Mouse (Mus musculus) CH12.LX (cell line): ENCODE measurements around the gene Gucy1b2. TPM values are rescaled to one million over a fixed set of nuclear protein-coding genes. Genes with fewer than 3 reads are reported as not detected.

Source experiments
- DNase-seq: peaks from one replicate; pipeline ENCODE4 v3.0.0-alpha.2; 2013; ENCODE audit errors: extremely low read depth
- H3K27ac ChIP-seq: 2 replicates; pipeline ENCODE4 v1.5.1; 2012; ENCODE audit warnings: low read depth, mild to moderate bottlenecking, control low read depth, moderate library complexity; ENCODE audit not compliant: insufficient read depth
- H3K27me3 ChIP-seq: replicated peaks from 2 replicates; pipeline ENCODE3; 2012; ENCODE audit warnings: inconsistent platforms
- H3K36me3 ChIP-seq, 2 experiments: replicated peaks in 1 of 2; 2 replicates each; pipeline versions ENCODE3 to v1.6.1; 2012; ENCODE audit warnings: inconsistent platforms in 1 of 2, low read length in 1 of 2, mild to moderate bottlenecking in 1 of 2, mixed read lengths in 1 of 2, moderate library complexity in 1 of 2; ENCODE audit not compliant: control insufficient read depth in 1 of 2, insufficient read depth in 1 of 2
- H3K4me1 ChIP-seq, 2 experiments: 2 replicates each; pipeline ENCODE4 v1.6.1; 2012; ENCODE audit warnings: inconsistent platforms in 1 of 2, moderate library complexity in 1 of 2; ENCODE audit not compliant: insufficient read depth in 2 of 2, control insufficient read depth in 1 of 2
- H3K4me2 ChIP-seq: 2 replicates; pipeline ENCODE4 v1.6.1; 2012; ENCODE audit warnings: low read depth, mild to moderate bottlenecking, control low read depth; ENCODE audit not compliant: poor library complexity, insufficient read depth, severe bottlenecking
- H3K4me3 ChIP-seq, 3 experiments: fragments of 150-350 bp in 1 of 3; sonication (generic) in 1 of 3; replicated peaks in 1 of 3; 2 replicates each; pipeline versions ENCODE3 to v1.5.1; 2011 to 2012; ENCODE audit warnings: low read depth in 2 of 3, low read length in 2 of 3, mild to moderate bottlenecking in 2 of 3, moderate library complexity in 2 of 3, control low read depth in 1 of 3, improper control_type of control experiment in 1 of 3, inconsistent platforms in 1 of 3, mixed read lengths in 1 of 3; ENCODE audit not compliant: poor library complexity in 1 of 3
- H3K79me2 ChIP-seq: replicated peaks from 2 replicates; pipeline ENCODE4 v1.6.1; 2012; ENCODE audit warnings: mild to moderate bottlenecking, moderate library complexity; ENCODE audit not compliant: control insufficient read depth, poor library complexity, insufficient read depth, severe bottlenecking; ENCODE audit errors: extremely low read depth
- H3K9ac ChIP-seq: 2 replicates; pipeline ENCODE4 v1.6.1; 2012; ENCODE audit warnings: low read depth, mild to moderate bottlenecking, control low read depth, moderate library complexity; ENCODE audit not compliant: insufficient read depth
- H3K9me3 ChIP-seq: replicated peaks from 2 replicates; pipeline ENCODE3; 2012; ENCODE audit warnings: low read length, inconsistent platforms, mixed read lengths
- CHD1 ChIP-seq: IDR thresholded peaks from 2 replicates; pipeline ENCODE4 v1.6.1; 2012; ENCODE audit warnings: low read depth, low read length, improper control_type of control experiment, inconsistent platforms
- CTCF ChIP-seq, 2 experiments: IDR thresholded peaks in 1 of 2; conservative IDR thresholded peaks in 1 of 2; 2 replicates each; pipeline ENCODE4 v1.5.1; 2011 to 2012; ENCODE audit warnings: low read depth in 2 of 2, low read length in 2 of 2, improper control_type of control experiment in 1 of 2, inconsistent platforms in 1 of 2, mild to moderate bottlenecking in 1 of 2, moderate library complexity in 1 of 2
- E2F4 ChIP-seq: IDR thresholded peaks from 2 replicates; pipeline ENCODE4 v1.6.1; 2011; ENCODE audit warnings: low read depth, low read length, improper control_type of control experiment; ENCODE audit not compliant: insufficient replicate concordance
- ETS1 ChIP-seq: conservative IDR thresholded peaks from 2 replicates; pipeline ENCODE4 v1.6.1; 2012; ENCODE audit warnings: low read depth, mild to moderate bottlenecking, inconsistent platforms, low read length, improper control_type of control experiment, moderate library complexity
- GABPA ChIP-seq: IDR thresholded peaks from 2 replicates; pipeline ENCODE4 v1.6.1; 2012; ENCODE audit warnings: low read depth, low read length, improper control_type of control experiment, inconsistent platforms; ENCODE audit not compliant: insufficient replicate concordance
- HCFC1 ChIP-seq: IDR thresholded peaks from 2 replicates; pipeline ENCODE4 v1.6.1; 2012; ENCODE audit warnings: low read depth, mild to moderate bottlenecking, inconsistent platforms, low read length, improper control_type of control experiment
- IRF4 ChIP-seq: IDR thresholded peaks from 2 replicates; pipeline ENCODE4 v1.6.1; 2014; ENCODE audit warnings: low read depth, mild to moderate bottlenecking, inconsistent platforms, low read length, improper control_type of control experiment
- JUN ChIP-seq: IDR thresholded peaks from 2 replicates; pipeline ENCODE4 v1.6.1; 2011; ENCODE audit warnings: low read depth, mild to moderate bottlenecking, low read length, improper control_type of control experiment, moderate library complexity; ENCODE audit not compliant: insufficient read depth
- JUND ChIP-seq: conservative IDR thresholded peaks from 2 replicates; pipeline ENCODE4 v1.6.1; 2011; ENCODE audit warnings: low read depth, low read length, improper control_type of control experiment
- KAT2A ChIP-seq: IDR thresholded peaks from 2 replicates; pipeline ENCODE4 v1.6.1; 2012; ENCODE audit warnings: low read length, improper control_type of control experiment, inconsistent platforms; ENCODE audit not compliant: insufficient replicate concordance
- MAFK ChIP-seq: IDR thresholded peaks from 2 replicates; pipeline ENCODE4 v1.6.1; 2011; ENCODE audit warnings: low read length, improper control_type of control experiment; ENCODE audit not compliant: insufficient replicate concordance
- MAX ChIP-seq: IDR thresholded peaks from 2 replicates; pipeline ENCODE4 v1.6.1; 2011; ENCODE audit warnings: low read length, improper control_type of control experiment
- MAZ ChIP-seq: IDR thresholded peaks from 2 replicates; pipeline ENCODE4 v1.6.1; 2012; ENCODE audit warnings: low read depth, mild to moderate bottlenecking, inconsistent platforms, low read length, improper control_type of control experiment, moderate library complexity
- MXI1 ChIP-seq: IDR thresholded peaks from 2 replicates; pipeline ENCODE4 v1.6.1; 2011; ENCODE audit warnings: mild to moderate bottlenecking, low read depth, low read length, improper control_type of control experiment
- MYC ChIP-seq: IDR thresholded peaks from 2 replicates; pipeline ENCODE4 v1.6.1; 2011; ENCODE audit warnings: low read depth, mild to moderate bottlenecking, improper control_type of control experiment, low read length
- NRF1 ChIP-seq: IDR thresholded peaks from 2 replicates; pipeline ENCODE4 v1.6.1; 2014; ENCODE audit warnings: low read depth, mild to moderate bottlenecking, inconsistent platforms, low read length, improper control_type of control experiment, moderate library complexity
- POLR2A ChIP-seq: IDR thresholded peaks from 2 replicates; pipeline ENCODE4 v1.6.1; 2011; ENCODE audit warnings: low read depth, mild to moderate bottlenecking, improper control_type of control experiment, low read length
- POLR2AphosphoS2 ChIP-seq: IDR thresholded peaks from 2 replicates; pipeline ENCODE4 v1.6.1; 2011; ENCODE audit warnings: low read depth, low read length, improper control_type of control experiment
- RCOR1 ChIP-seq: conservative IDR thresholded peaks from 2 replicates; pipeline ENCODE4 v1.6.1; 2012; ENCODE audit warnings: low read depth, mild to moderate bottlenecking, inconsistent platforms, low read length, improper control_type of control experiment
- SIN3A ChIP-seq: IDR thresholded peaks from 2 replicates; pipeline ENCODE4 v1.6.1; 2012; ENCODE audit warnings: low read length, improper control_type of control experiment, inconsistent platforms
- SMC3 ChIP-seq: IDR thresholded peaks from 2 replicates; pipeline ENCODE4 v1.6.1; 2011; ENCODE audit warnings: low read depth, low read length, improper control_type of control experiment
- TBP ChIP-seq: conservative IDR thresholded peaks from 2 replicates; pipeline ENCODE4 v1.6.1; 2011; ENCODE audit warnings: low read depth, low read length, improper control_type of control experiment
- TCF12 ChIP-seq: IDR thresholded peaks from 2 replicates; pipeline ENCODE4 v1.6.1; 2014; ENCODE audit warnings: low read depth, mild to moderate bottlenecking, inconsistent platforms, low read length, improper control_type of control experiment
- USF2 ChIP-seq: conservative IDR thresholded peaks from 2 replicates; pipeline ENCODE4 v1.6.1; 2011; ENCODE audit warnings: low read depth, low read length, improper control_type of control experiment
- ZC3H11A ChIP-seq: IDR thresholded peaks from 2 replicates; pipeline ENCODE4 v1.6.1; 2012; ENCODE audit warnings: low read depth, mild to moderate bottlenecking, inconsistent platforms, low read length, improper control_type of control experiment
- ZKSCAN1 ChIP-seq: IDR thresholded peaks from 2 replicates; pipeline ENCODE4 v1.6.1; 2012; ENCODE audit warnings: low read depth, inconsistent platforms, low read length, improper control_type of control experiment, borderline replicate concordance
- ZNF384 ChIP-seq: IDR thresholded peaks from 2 replicates; pipeline ENCODE4 v1.6.1; 2012; ENCODE audit warnings: low read depth, low read length, improper control_type of control experiment, inconsistent platforms
- dilution Hi-C: fragments of 300-500 bp; cut with MboI; formaldehyde crosslinking; loops from 2 replicates; pipeline ENCODE4 v1.14.3; 2020; ENCODE audit warnings: low sequenced_read_pairs; ENCODE audit not compliant: extremely low pct_unique_long_range_greater_than_20kb, extremely low pct_ligation_motif_present
- in situ Hi-C: fragments of 300-500 bp; cut with MboI; formaldehyde crosslinking; loops from 3 replicates; pipeline ENCODE4 v1.14.3; 2019; ENCODE audit warnings: low sequenced_read_pairs, low pct_ligation_motif_present, low pct_unique_long_range_greater_than_20kb, mixed read lengths
- polyA plus RNA-seq: library from polyadenylated mRNA; unstranded; fragments of >175 nt; gene quantifications from 2 replicates; pipeline ENCODE4 v1.2.1, GENCODE M21; 2012; ENCODE audit warnings: low read depth; ENCODE audit not compliant: insufficient read length
- total RNA-seq, 2 experiments: library from RNA; depleted of rRNA; stranded (reverse); fragments of 300-350 nt in 1 of 2; fragments of >200 nt in 1 of 2; gene quantifications; 2 replicates each; pipeline ENCODE4 v1.2.3; 2012 to 2014

The Gucy1b2 gene
- total and polyA plus RNA-seq, 3 experiments = not detected

DNA sequence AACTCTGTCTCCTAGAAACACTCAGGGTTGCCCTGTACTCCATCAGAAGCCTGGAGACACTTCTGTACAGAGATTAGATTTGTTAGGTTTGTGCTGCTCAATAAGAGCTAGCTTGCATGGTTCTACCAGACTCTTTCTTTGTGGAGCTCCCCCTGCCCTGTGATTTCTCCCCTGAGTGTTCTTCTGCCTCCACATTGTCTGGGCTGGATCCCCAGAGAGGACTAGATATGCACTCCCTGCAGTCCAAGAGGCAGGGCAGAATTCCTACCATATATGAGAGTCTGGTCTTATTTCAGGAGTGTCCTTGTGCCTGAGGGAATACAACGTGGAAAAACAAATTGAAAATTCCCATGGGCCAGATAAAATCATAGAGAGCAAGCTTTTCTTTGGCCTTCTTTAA lies 40.4 kb upstream of the Gucy1b2 start:
- H3K27ac ChIP-seq = no peak overlapping the region
- dilution Hi-C loops = no loop called here
- in situ Hi-C loops = loop anchor here (10.0 kb wide), 1 partner anchor 478 kb away; no protein-coding TSS in a partner anchor
- no peak overlapping the region for H3K4me2 ChIP-seq
- peaks cover 0 to 4% of the 10 kb centered on the region in 2 experiments; a peak in 1 of 4 replicates for H3K4me1 ChIP-seq
- no peak for TF ChIP-seq MAFK
- no peak for TF ChIP-seq ZC3H11A
- no peak for TF ChIP-seq TBP
- no peak for TF ChIP-seq NRF1
- no peak for TF ChIP-seq ZNF384
- TF ChIP-seq SIN3A = no peak
- TF ChIP-seq E2F4 = no peak
- TF ChIP-seq GABPA = no peak
- TF ChIP-seq JUN = no peak
- TF ChIP-seq CHD1 = no peak
- TF ChIP-seq MAZ = no peak
- no peak for TF ChIP-seq CTCF (conservative IDR thresholded peaks at IDR 0.05 in 1 of 2, IDR thresholded peaks at IDR 0.05 in 1 of 2; ENCODE audit: low read depth in 2 of 2, low read length in 2 of 2)
- no peak for TF ChIP-seq JUND
- no peak for TF ChIP-seq IRF4
- no peak for TF ChIP-seq TCF12
- TF ChIP-seq POLR2AphosphoS2 = no peak
- no peak for TF ChIP-seq POLR2A
- DNase-seq = no peak
- peaks cover 4% of the 10 kb centered on the region for H3K9me3 ChIP-seq
- H3K36me3 ChIP-seq = no peaks in the 10 kb centered on the region
- no peaks in the 10 kb centered on the region for H3K27me3 ChIP-seq
- H3K9ac ChIP-seq = no peak overlapping the region
- H3K79me2 ChIP-seq = no peaks in the 10 kb centered on the region
- H3K4me3 ChIP-seq = no peak overlapping the region

- DNase-seq = no peak
- H3K4me3 ChIP-seq = no peak overlapping the region
- H3K79me2 ChIP-seq = no peaks in the 10 kb centered on the region
- no peak overlapping the region for H3K4me2 ChIP-seq
- TF ChIP-seq IRF4 (no peak), GABPA (no peak), CHD1 (no peak), CTCF (conservative IDR thresholded peaks at IDR 0.05 in 1 of 2, IDR thresholded peaks at IDR 0.05 in 1 of 2; ENCODE audit: low read depth in 2 of 2, low read length in 2 of 2) (no peak), MAX (no peak), ZKSCAN1 (no peak), SMC3 (no peak), SIN3A (no peak), MXI1 (no peak), ETS1 (no peak), HCFC1 (no peak), USF2 (no peak), NRF1 (no peak), ZNF384 (no peak), MYC (no peak), JUND (no peak), RCOR1 (no peak), KAT2A (no peak), MAZ (no peak), TCF12 (no peak)
- peaks cover 4% of the 10 kb centered on the region for H3K9me3 ChIP-seq
- H3K27me3 ChIP-seq = no peaks in the 10 kb centered on the region
- dilution Hi-C loops (no loop called here), in situ Hi-C loops (loop anchor here (10.0 kb wide), 1 partner anchor 481 kb away; no protein-coding TSS in a partner anchor)
- H3K9ac ChIP-seq = no peak overlapping the region
- no peaks in the 10 kb centered on the region for H3K36me3 ChIP-seq
- peaks cover 0 to 4% of the 10 kb centered on the region in 2 experiments; a peak in 1 of 4 replicates for H3K4me1 ChIP-seq
- no peak overlapping the region for H3K27ac ChIP-seq
Measured at GRCm38 (mm10) chr14:62493456-62493855, 37.4 kb upstream of the Gucy1b2 start.
